Mouse (Mus musculus) hindbrain, embryonic 11.5 days (tissue): Measurements from ENCODE around the gene Grk3. TPM values are rescaled to one million over a fixed set of nuclear protein-coding genes. Genes with fewer than 3 reads are reported as not detected.

Experiments
- ATAC-seq: fragments of 200-750 bp; cut with Nextera tagmentation; 2 replicates; pipeline ENCODE4 v1.8.0; 2017; ENCODE audit warnings: mild to moderate bottlenecking, moderate TSS enrichment, moderate library complexity; ENCODE audit not compliant: low FRiP score
- DNase-seq: peaks from one replicate; pipeline ENCODE4 v3.0.0-alpha.2; 2015; ENCODE audit warnings: low spot score
- H3K27ac ChIP-seq: fragments of 300-500 bp; sonication (generic); 2 replicates; pipeline ENCODE4 v1.5.1; 2014; ENCODE audit warnings: mild to moderate bottlenecking, low read depth, low read length
- H3K27me3 ChIP-seq: fragments of 300-500 bp; sonication (generic); 2 replicates; pipeline ENCODE4 v1.6.1; 2014; ENCODE audit warnings: mild to moderate bottlenecking, low read length, moderate library complexity, mixed read lengths; ENCODE audit not compliant: control insufficient read depth, insufficient read depth
- H3K36me3 ChIP-seq: fragments of 300-500 bp; sonication (generic); 2 replicates; pipeline ENCODE4 v1.6.1; 2014; ENCODE audit warnings: mild to moderate bottlenecking, low read length, moderate library complexity, mixed read lengths; ENCODE audit not compliant: control insufficient read depth, insufficient read depth
- H3K4me1 ChIP-seq: fragments of 300-500 bp; sonication (generic); replicated peaks from 2 replicates; pipeline ENCODE4 v1.6.1; 2014; ENCODE audit warnings: low read length, mixed read lengths; ENCODE audit not compliant: control insufficient read depth, insufficient read depth
- H3K4me2 ChIP-seq: fragments of 300-500 bp; sonication (generic); replicated peaks from 2 replicates; pipeline ENCODE4 v1.6.1; 2014; ENCODE audit warnings: mild to moderate bottlenecking, low read depth, low read length
- H3K4me3 ChIP-seq: fragments of 300-500 bp; sonication (generic); 2 replicates; pipeline ENCODE4 v1.5.1; 2014; ENCODE audit warnings: low read depth, low read length
- H3K9ac ChIP-seq: fragments of 300-500 bp; sonication (generic); 2 replicates; pipeline ENCODE4 v1.6.1; 2014; ENCODE audit warnings: low read depth, low read length
- H3K9me3 ChIP-seq: fragments of 300-500 bp; sonication (generic); 2 replicates; pipeline ENCODE4 v1.6.1; 2016; ENCODE audit warnings: low read length; ENCODE audit not compliant: control insufficient read depth
- whole genome bisulfite sequencing: fragments of 180-500 bp; shearing (Covaris S2); extraction: QIAGEN DNeasy Blood & Tissue Kit; methylation state at CpG from one replicate; pipeline ENCODE4 v1.1.7; 2014; 5-methylcytosine and 5-hydroxymethylcytosine counted together
- polyA plus RNA-seq: library from polyadenylated mRNA; unstranded; fragments of >200 nt; fragmentation: Nextera tagmentation; extraction: Ambion mirVana; gene quantifications from 2 replicates; pipeline ENCODE4 v1.2.1, GENCODE M21; 2014

The Grk3 gene
- polyA plus RNA-seq, 1 experiment from 2014 or later = 5.6 TPM

- H3K27me3 ChIP-seq = peaks cover 2% of the 10 kb centered on the region; the same call in 1 of the 2 replicates
- WGBS = 41% methylated on average over 14 of the region's 14 CpGs
- DNase-seq (peak; percentile 41), ATAC-seq (peak; percentile 67)
- H3K4me3 ChIP-seq = no peak overlapping the region
- H3K27ac ChIP-seq = no peak overlapping the region
- H3K4me2 ChIP-seq = no peak overlapping the region
- no peaks in the 10 kb centered on the region for H3K9me3 ChIP-seq
- H3K4me1 ChIP-seq = no peaks in the 10 kb centered on the region
- no peak overlapping the region for H3K9ac ChIP-seq
- H3K36me3 ChIP-seq = no peaks in the 10 kb centered on the region
Measured at GRCm38 (mm10) chr5:112877391-112878115, 138.0 kb downstream of the Grk3 start.

- no peak overlapping the region for H3K27ac ChIP-seq
- ATAC-seq (no peak), DNase-seq (peak; percentile 71)
- 44% methylated on average over 4 of the region's 4 CpGs for WGBS
- no peaks in the 10 kb centered on the region for H3K36me3 ChIP-seq
- H3K4me3 ChIP-seq = no peak overlapping the region
- H3K9me3 ChIP-seq = no peaks in the 10 kb centered on the region
- no peaks in the 10 kb centered on the region for H3K4me1 ChIP-seq
- peaks cover 2% of the 10 kb centered on the region; the same call in 1 of the 2 replicates for H3K27me3 ChIP-seq
- no peak overlapping the region for H3K9ac ChIP-seq
- no peak overlapping the region for H3K4me2 ChIP-seq
Measured at GRCm38 (mm10) chr5:112876846-112877390, 138.7 kb downstream of the Grk3 start.

DNA sequence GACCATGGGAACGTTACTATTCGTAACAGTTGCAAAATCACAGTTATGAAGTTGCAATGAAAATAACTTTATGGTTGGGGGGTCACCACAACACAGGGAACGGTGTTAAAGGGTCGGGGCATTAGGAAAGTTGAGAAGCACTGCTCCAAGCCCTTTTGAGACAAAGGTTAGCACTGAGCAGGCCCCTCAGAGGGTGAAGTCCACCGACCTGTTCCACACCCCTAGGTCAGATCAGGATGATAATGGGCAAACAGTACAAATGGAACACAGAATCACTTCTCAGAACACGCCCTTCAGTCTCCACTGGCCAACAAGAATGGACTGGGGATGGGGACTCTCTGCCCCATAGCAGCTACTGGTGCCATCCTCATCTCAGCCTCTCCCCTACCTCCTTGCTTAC, 142.6 kb downstream of the Grk3 start:
- ATAC-seq = no peak
- peaks cover 2% of the 10 kb centered on the region; the same call in 1 of the 2 replicates for H3K27me3 ChIP-seq
- 75% methylated on average over 6 of the region's 6 CpGs for WGBS

DNA sequence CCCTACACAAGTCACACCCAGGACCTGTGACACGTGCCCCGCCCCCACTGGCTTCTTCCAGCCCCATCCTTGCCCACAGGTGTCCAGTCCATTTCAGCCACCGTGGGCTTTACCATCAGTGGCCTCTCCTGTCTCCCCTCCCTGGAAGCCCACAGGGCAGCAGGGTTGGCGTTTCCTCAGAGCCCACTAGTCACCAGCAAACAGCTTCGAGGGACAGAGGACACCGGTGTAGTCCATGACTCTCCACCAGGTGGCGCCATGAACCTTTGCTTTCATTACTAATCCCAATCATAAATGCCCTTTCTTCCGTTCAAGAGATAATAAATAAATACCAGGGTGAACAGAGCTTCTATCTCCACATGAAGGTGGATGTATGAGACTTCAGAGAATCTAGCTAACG, 144.9 kb downstream of the Grk3 start:
- WGBS = 21% methylated on average over 9 of the region's 9 CpGs
- no peak for ATAC-seq
- H3K9me3 ChIP-seq = no peaks in the 10 kb centered on the region
- no peak overlapping the region for H3K27ac ChIP-seq
- H3K27me3 ChIP-seq = no peaks in the 10 kb centered on the region; the same call in 1 of the 2 replicates
- no peaks in the 10 kb centered on the region for H3K36me3 ChIP-seq
- H3K4me3 ChIP-seq = no peak overlapping the region
- no peak overlapping the region for H3K4me2 ChIP-seq
- DNase-seq = peak; percentile 87
- no peaks in the 10 kb centered on the region for H3K4me1 ChIP-seq
- H3K9ac ChIP-seq = no peak overlapping the region

More for the DNA sequence above, 142.6 kb downstream of the Grk3 start:
- Histone ChIP-seq H3K9me3 (no peaks in the 10 kb centered on the region), H3K4me1 (no peaks in the 10 kb centered on the region), H3K9ac (no peak overlapping the region), H3K36me3 (no peaks in the 10 kb centered on the region), H3K27ac (no peak overlapping the region), H3K4me2 (no peak overlapping the region), H3K4me3 (no peak overlapping the region)
- no peak for DNase-seq

GRCm38 (mm10) chr5:112868620-112869019, 147.0 kb downstream of the Grk3 start:
- ATAC-seq = no peak
- Histone ChIP-seq H3K4me3 (no peak overlapping the region), H3K4me2 (no peak overlapping the region), H3K9me3 (no peaks in the 10 kb centered on the region), H3K9ac (no peak overlapping the region), H3K27me3 (no peaks in the 10 kb centered on the region; the same call in 1 of the 2 replicates), H3K36me3 (no peaks in the 10 kb centered on the region), H3K27ac (no peak overlapping the region), H3K4me1 (no peaks in the 10 kb centered on the region)
- 78% methylated on average over 5 of the region's 5 CpGs for WGBS
- no peak for DNase-seq

GRCm38 (mm10) chr5:112864719-112865367, 150.7 kb downstream of the Grk3 start:
- peaks cover 9% of the 10 kb centered on the region; the same call in 1 of the 2 replicates for H3K27me3 ChIP-seq
- no peaks in the 10 kb centered on the region for H3K4me1 ChIP-seq
- no peaks in the 10 kb centered on the region for H3K9me3 ChIP-seq
- ATAC-seq (no peak), DNase-seq (peak; percentile 73)
- no peaks in the 10 kb centered on the region for H3K36me3 ChIP-seq
- no peak overlapping the region for H3K4me2 ChIP-seq
- no peak overlapping the region for H3K27ac ChIP-seq
- WGBS = 45% methylated on average over 4 of the region's 4 CpGs
- no peak overlapping the region for H3K4me3 ChIP-seq
- H3K9ac ChIP-seq = no peak overlapping the region

Other genes with a start within 250 kb of the Grk3 start
- 0.60 and 0.68 TPM in 2 replicates for gene Myo18b, start 119.4 kb downstream of the Grk3 start, polyA plus RNA-seq
- not detected in 2 replicates for gene Crybb2, start 54.3 kb upstream of the Grk3 start, polyA plus RNA-seq
- gene Crybb3, start 65.8 kb upstream of the Grk3 start, polyA plus RNA-seq = 0.31 and 0.85 TPM in 2 replicates
- 1.2 and 1.5 TPM in 2 replicates for gene 2900026A02Rik, start 205.4 kb upstream of the Grk3 start, polyA plus RNA-seq
- gene Tmem211, start 211.1 kb upstream of the Grk3 start, polyA plus RNA-seq = 0.08 TPM in 1 of 2 replicates, not detected in the other